Mouse (Mus musculus) brain, embryonic 14.5 days (tissue): ENCODE data around the gene Scrg1. TPM values are rescaled to one million over a fixed set of nuclear protein-coding genes. Genes with fewer than 3 reads are reported as not detected.
A peak's percentile ranks its signal among the peaks of the same experiment; 100 is the strongest.
"Not testable (repeated sequence)": the region's sequence is repeated elsewhere in the genome, so short reads cannot be mapped to it uniquely, and the experiment has no call there.

Experiments used
- DNase-seq: peaks from one replicate; pipeline ENCODE4 v3.0.0-alpha.2; 2011; ENCODE audit warnings: low read depth
- CTCF ChIP-seq: fragments of 200-500 bp; IDR thresholded peaks from 2 replicates; pipeline ENCODE4 v1.5.1; 2012; ENCODE audit warnings: inconsistent platforms, mild to moderate bottlenecking, moderate library complexity, borderline replicate concordance; ENCODE audit not compliant: insufficient read depth, insufficient read length; ENCODE audit errors: extremely low read depth
- POLR2A ChIP-seq: fragments of 200-500 bp; IDR thresholded peaks from 2 replicates; pipeline ENCODE4 v1.6.1; 2012; ENCODE audit warnings: mild to moderate bottlenecking, inconsistent platforms, borderline replicate concordance; ENCODE audit not compliant: poor library complexity, insufficient read depth, insufficient read length, severe bottlenecking; ENCODE audit errors: extremely low read depth
- polyA plus RNA-seq: library from polyadenylated mRNA; depleted of rRNA; stranded (reverse); fragments of >200 nt; gene quantifications from 2 replicates; pipeline ENCODE4 v1.2.3, GENCODE M21; 2012; rRNA removed

Scrg1 gene
- polyA plus RNA-seq = 5.3 and 5.7 TPM in 2 replicates

- DNase-seq = peak; percentile 57
- TF ChIP-seq CTCF = no peak
- TF ChIP-seq POLR2A = no peak
Measured at GRCm38 (mm10) chr8:57455765-57456164, at the start of gene Scrg1. Gene Scrg1 (plus strand): TSS chr8:57455923.

- DNase-seq = no peak
- no peak for TF ChIP-seq CTCF
- TF ChIP-seq POLR2A = no peak
Measured at GRCm38 (mm10) chr8:57406366-57406765, 49.4 kb upstream of the Scrg1 start.

- no peak for TF ChIP-seq CTCF
- TF ChIP-seq POLR2A = no peak
- no peak for DNase-seq
Measured at GRCm38 (mm10) chr8:57409333-57409732, 46.4 kb upstream of the Scrg1 start.

GRCm38 (mm10) chr8:57409779-57410472, 45.8 kb upstream of the Scrg1 start:
- peak; percentile 48 for DNase-seq
- TF ChIP-seq CTCF (no peak), POLR2A (no peak)

- peak; percentile 94 for DNase-seq
- no peak for TF ChIP-seq POLR2A
- TF ChIP-seq CTCF = no peak
Measured at GRCm38 (mm10) chr8:57410473-57410863, 45.3 kb upstream of the Scrg1 start.

GRCm38 (mm10) chr8:57411366-57411765, 44.4 kb upstream of the Scrg1 start:
- TF ChIP-seq CTCF (no peak), POLR2A (no peak)
- peak; percentile 20 for DNase-seq

GRCm38 (mm10) chr8:57416827-57417226, 38.9 kb upstream of the Scrg1 start:
- no peak for TF ChIP-seq CTCF
- TF ChIP-seq POLR2A = no peak
- no peak for DNase-seq

- DNase-seq = peak; percentile 75
- no peak for TF ChIP-seq CTCF
- no peak for TF ChIP-seq POLR2A
Measured at GRCm38 (mm10) chr8:57426074-57426473, 29.6 kb upstream of the Scrg1 start.

GRCm38 (mm10) chr8:57427581-57428366, 27.9 kb upstream of the Scrg1 start:
- no peak for DNase-seq

GRCm38 (mm10) chr8:57428566-57428965, 27.2 kb upstream of the Scrg1 start:
- no peak for DNase-seq
- TF ChIP-seq CTCF (no peak), POLR2A (no peak)

More at GRCm38 (mm10) chr8:57427581-57428366, 27.9 kb upstream of the Scrg1 start:
- no peak for TF ChIP-seq POLR2A
- no peak for TF ChIP-seq CTCF

GRCm38 (mm10) chr8:57429166-57429887, 26.4 kb upstream of the Scrg1 start:
- DNase-seq = peak; percentile 89
- TF ChIP-seq POLR2A = no peak
- peak; percentile 50; the same call in 1 of the 2 replicates for TF ChIP-seq CTCF

- DNase-seq = not testable (repeated sequence)
Measured at GRCm38 (mm10) chr8:57429888-57430274, 25.8 kb upstream of the Scrg1 start.

GRCm38 (mm10) chr8:57430901-57431300, 24.8 kb upstream of the Scrg1 start:
- no peak for DNase-seq

More at GRCm38 (mm10) chr8:57430901-57431300, 24.8 kb upstream of the Scrg1 start:
- TF ChIP-seq CTCF (no peak), POLR2A (no peak)
